Mouse (Mus musculus) CD8-positive naive resting alpha-beta T cell, adult 2 months (primary cell): ENCODE data around the gene Rnf141.

Experiments
- DNase-seq, 2 experiments: peaks; one replicate each; pipeline ENCODE4 v3.0.0; 2022; ENCODE audit warnings: low read depth in 2 of 2, low spot score in 2 of 2

The Rnf141 gene

DNA sequence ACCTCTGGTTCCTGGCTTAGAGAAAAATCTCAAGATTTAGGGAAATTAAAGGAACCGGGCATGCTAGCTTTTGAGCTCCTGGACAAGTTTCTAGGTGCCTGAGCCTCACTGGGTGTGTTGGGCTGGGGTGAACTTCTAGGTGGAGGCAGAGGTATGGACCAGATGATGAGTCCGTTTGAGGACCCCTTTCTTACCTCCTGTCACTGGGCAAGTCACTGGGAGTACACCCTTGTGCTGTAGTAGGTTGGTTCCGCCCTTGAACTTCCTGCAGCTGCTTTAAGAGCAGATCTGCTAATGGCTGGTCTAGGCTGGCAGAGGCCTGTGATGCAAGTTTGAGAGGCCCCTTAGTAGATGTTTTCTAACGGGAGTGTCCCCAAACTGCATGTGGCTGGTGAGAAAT is 75.2 kb downstream of the Rnf141 start:
- peak; percentile 8 to 42 for DNase-seq

DNA sequence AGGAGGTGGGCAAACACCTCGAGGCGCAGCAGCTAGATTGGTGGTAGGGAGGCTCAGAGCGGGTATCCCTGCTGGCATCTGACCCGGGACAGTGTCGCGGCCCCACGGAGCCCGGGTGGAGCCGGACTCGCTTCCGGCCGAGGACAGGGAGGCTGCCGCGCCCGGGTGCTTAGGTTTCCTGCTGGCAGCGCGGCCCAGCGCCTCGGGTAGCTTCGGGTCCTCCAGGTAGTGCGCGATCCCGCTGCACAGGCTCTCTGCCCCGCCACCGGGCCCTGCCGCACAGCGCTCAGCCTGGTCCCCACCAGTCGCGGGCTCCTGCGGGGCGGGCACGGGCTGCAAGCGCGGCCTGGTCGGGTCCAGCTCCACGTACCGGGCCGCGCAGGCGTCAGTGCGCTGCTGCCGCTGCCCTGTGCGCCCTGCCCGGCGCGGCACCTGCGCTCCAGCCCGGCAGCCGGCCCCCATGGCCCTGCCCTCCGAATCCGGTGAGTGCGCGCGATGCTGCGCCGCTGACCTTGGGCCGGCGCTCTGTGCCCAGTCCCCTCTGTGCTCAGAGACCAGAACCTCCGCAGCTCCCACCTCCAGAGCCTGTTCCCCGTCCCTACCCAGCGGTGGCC is 75.7 kb downstream of the Rnf141 start:
- DNase-seq, result peak; percentile 15 to 23

DNA sequence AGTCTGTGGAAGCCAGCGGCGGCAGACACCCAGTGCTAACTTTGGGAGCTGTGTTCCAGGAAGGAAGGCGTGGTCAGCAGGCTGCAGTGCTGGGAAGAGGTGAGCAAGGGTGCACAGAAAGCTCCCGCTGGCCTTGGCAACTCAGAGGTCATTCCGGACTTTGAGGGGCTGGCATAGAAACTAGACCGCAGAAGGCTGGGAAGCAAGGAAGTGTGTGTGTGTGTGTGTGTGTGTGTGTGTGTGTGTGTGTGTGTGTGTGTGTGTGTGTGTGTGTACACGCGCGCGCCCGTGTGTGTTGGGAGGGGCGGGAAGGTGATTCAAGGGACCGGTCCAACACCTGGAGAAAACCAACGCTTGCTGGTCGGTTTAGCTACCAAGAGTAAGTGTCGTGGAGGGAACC is 76.3 kb downstream of the Rnf141 start, which contains the start of gene Ampd3:
Gene Ampd3, plus strand, starts transcription at position 206 of the 400 bp plus-strand sequence.
- no peak for DNase-seq

DNA sequence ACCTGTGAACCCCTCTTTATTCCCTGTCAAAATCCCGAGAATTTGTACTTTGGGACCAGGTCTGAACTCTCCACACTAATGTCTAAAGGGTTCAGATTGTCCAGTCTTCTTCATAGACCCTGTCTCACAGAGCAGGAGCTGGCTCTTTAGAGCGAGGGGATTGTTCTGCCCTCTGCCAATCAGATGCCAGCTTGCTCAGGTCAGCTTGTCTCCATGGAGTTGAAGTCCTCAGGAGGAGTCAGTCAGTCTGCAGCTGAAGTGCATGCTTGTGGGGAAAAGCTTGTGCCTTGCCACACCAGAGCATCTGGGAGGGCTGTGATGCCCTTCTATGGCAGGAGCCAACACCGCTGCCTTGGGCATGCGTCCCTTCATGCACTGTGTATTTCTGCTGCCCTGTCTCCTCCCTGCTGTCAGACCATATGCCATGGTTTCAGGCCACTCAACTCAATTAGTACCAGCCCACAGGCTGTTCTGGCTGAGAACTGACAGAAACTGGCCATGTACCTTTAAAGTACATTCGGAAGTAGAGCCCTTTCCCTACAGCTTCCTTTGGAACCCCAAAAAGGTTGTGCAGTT is 81.6 kb downstream of the Rnf141 start:
- no peak for DNase-seq

- DNase-seq, result no peak
These were observed 87.8 kb downstream of the Rnf141 start for GRCm38 (mm10) chr7:110756440-110756839.

DNA sequence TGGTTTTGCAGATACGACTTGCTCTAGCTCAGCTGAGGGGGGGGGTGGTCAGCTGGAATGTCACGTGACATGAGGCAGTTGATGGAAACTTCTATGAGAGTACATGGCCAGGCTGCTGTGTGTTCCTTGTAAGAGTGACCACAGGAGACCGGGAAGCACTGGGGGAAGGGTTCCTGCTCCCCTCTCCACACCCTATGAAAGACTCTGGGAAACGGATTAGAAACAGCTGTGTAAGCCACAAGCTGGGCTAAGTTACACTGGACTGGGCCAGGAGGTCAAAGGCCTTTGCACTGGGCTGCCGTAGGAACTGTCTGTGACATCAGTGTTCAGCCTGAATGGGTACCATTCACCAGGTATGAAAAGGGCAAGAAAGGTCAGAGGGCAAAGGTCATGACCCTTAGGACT is 90.3 kb downstream of the Rnf141 start:
- no peak for DNase-seq

- DNase-seq, result no peak
These were observed 90.9 kb downstream of the Rnf141 start for GRCm38 (mm10) chr7:110753310-110753709.

GRCm38 (mm10) chr7:110751634-110752033 is 92.6 kb downstream of the Rnf141 start:
- DNase-seq, result no peak

DNA sequence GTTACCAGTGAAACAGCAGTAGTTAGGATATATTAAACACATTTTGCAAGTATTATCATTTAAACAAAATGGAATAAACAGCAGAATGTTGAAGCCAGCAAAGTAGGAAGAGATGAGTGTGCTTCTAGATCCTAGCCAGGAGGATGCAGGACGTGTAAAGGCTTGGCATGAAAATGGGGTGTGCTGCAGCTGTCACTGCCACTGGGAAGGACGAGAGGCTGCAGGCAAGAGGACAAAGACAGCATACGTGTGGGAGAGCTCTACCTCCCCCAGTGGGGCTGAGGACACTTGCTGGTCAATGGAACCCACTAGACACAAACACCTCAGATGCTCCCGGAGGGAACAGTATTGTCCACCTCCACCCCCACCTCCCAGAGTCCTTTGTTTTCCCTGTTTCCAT is 93.4 kb downstream of the Rnf141 start:
- DNase-seq, result no peak
